ENCODE assay signal across 15 mouse cellular contexts in genomic region chr14:8257521-8258334, GRCm38 (mm10). TPM values are rescaled to one million over a fixed set of nuclear protein-coding genes. Genes with fewer than 3 reads are reported as not detected.
DNase-seq lines count a peak whose midpoint lies in the region; ATAC-seq and TF ChIP-seq lines count a peak whose summit lies in the region.
"Had no signal": no experiment of that assay in that cellular context is flagged by ENCODE, and none has a peak within 500 bp of the region (broad histone marks: within the 10 kb centered on the region; RNA-seq: fewer than 3 reads in every experiment).

No protein-coding gene starts in this region.

- DNase-seq in hindbrain, embryonic 10.5 days (ENCODE audit: low spot score), result no peak
- no peak for DNase-seq in hindbrain, embryonic 11.5 days (ENCODE audit: low spot score)
- DNase-seq in lung, embryonic 14.5 days, result no peak
- no peak for DNase-seq in lung, postnatal 25 days (ENCODE audit: low spot score)
- peak; percentile 42 to 59 for DNase-seq in kidney, postnatal 25 days
- peak; percentile 65 for DNase-seq in yolk sac, embryonic 10.5 days (ENCODE audit: low spot score)
- DNase-seq in gastrocnemius, postnatal 36 days, result no peak
- DNase-seq: gastrocnemius, postnatal 25 days; lung, adult 2 months; right cerebral cortex, postnatal 25 days; thymus, adult 2 months had no signal

- intact Hi-C loops in gastrocnemius, postnatal 36 days (cut with DNase I), result no loop called here

- 52% methylated on average over 7 of the region's 7 CpGs for WGBS in hindbrain, embryonic 10.5 days
- 50% methylated on average over 7 of the region's 7 CpGs for WGBS in hindbrain, embryonic 11.5 days
- WGBS in lung, embryonic 14.5 days, result 42% methylated on average over 7 of the region's 7 CpGs

- no peak overlapping the region for H3K4me2 ChIP-seq in hindbrain, embryonic 11.5 days (replicated peaks; ENCODE audit: low read depth, low read length)
- no peak overlapping the region for H3K4me2 ChIP-seq in lung, embryonic 14.5 days
- H3K4me2 ChIP-seq: heart, embryonic 12.5 days had no signal

- H3K36me3 ChIP-seq in hindbrain, embryonic 10.5 days, result no peaks in the 10 kb centered on the region
- no peaks in the 10 kb centered on the region for H3K36me3 ChIP-seq in hindbrain, embryonic 11.5 days (ENCODE audit: control insufficient read depth, insufficient read depth, low read length)
- no peaks in the 10 kb centered on the region for H3K36me3 ChIP-seq in lung, embryonic 14.5 days (ENCODE audit: insufficient read depth)
- H3K36me3 ChIP-seq: heart, embryonic 12.5 days had no signal

- H3K9ac ChIP-seq in hindbrain, embryonic 11.5 days (ENCODE audit: low read depth, low read length), result no peak overlapping the region
- no peak overlapping the region for H3K9ac ChIP-seq in lung, embryonic 14.5 days
- H3K9ac ChIP-seq: heart, embryonic 12.5 days had no signal

- H3K4me1 ChIP-seq in hindbrain, embryonic 10.5 days (replicated peaks), result peaks cover 8% of the 10 kb centered on the region; the same call in 1 of the 2 replicates
- H3K4me1 ChIP-seq in hindbrain, embryonic 11.5 days (replicated peaks; ENCODE audit: control insufficient read depth, insufficient read depth, low read length), result no peaks in the 10 kb centered on the region
- no peaks in the 10 kb centered on the region for H3K4me1 ChIP-seq in lung, embryonic 14.5 days (ENCODE audit: insufficient read depth)

- TF ChIP-seq CTCF in lung, embryonic 14.5 days (IDR thresholded peaks at IDR 0.05; ENCODE audit: low read depth), result no peak

- no peaks in the 10 kb centered on the region for H3K9me3 ChIP-seq in hindbrain, embryonic 10.5 days
- no peaks in the 10 kb centered on the region for H3K9me3 ChIP-seq in hindbrain, embryonic 11.5 days (ENCODE audit: control insufficient read depth, low read length)
- no peaks in the 10 kb centered on the region for H3K9me3 ChIP-seq in lung, embryonic 14.5 days (ENCODE audit: low read depth, low read length)
- H3K9me3 ChIP-seq: heart, embryonic 12.5 days had no signal

- no peak overlapping the region for H3K4me3 ChIP-seq in hindbrain, embryonic 10.5 days
- H3K4me3 ChIP-seq in hindbrain, embryonic 11.5 days (ENCODE audit: low read depth, low read length), result no peak overlapping the region
- H3K4me3 ChIP-seq in lung, embryonic 14.5 days (ENCODE audit: low read depth, low read length), result no peak overlapping the region
- H3K4me3 ChIP-seq: heart, embryonic 12.5 days had no signal

- peaks cover 4% of the 10 kb centered on the region; the same call in 1 of the 2 replicates for H3K27me3 ChIP-seq in hindbrain, embryonic 10.5 days (ENCODE audit: insufficient read depth, poor library complexity, severe bottlenecking)
- H3K27me3 ChIP-seq in hindbrain, embryonic 11.5 days (ENCODE audit: control insufficient read depth, insufficient read depth, low read length), result no peaks in the 10 kb centered on the region
- H3K27me3 ChIP-seq in lung, embryonic 14.5 days (ENCODE audit: insufficient read depth, low read length), result no peaks in the 10 kb centered on the region
- H3K27me3 ChIP-seq: Patski had no signal

- H3K27ac ChIP-seq in hindbrain, embryonic 10.5 days, result peak overlapping the region; percentile 62; the same call in 1 of the 2 replicates
- H3K27ac ChIP-seq in hindbrain, embryonic 11.5 days (ENCODE audit: low read depth, low read length), result no peak overlapping the region
- H3K27ac ChIP-seq in lung, embryonic 14.5 days (ENCODE audit: low read depth), result no peak overlapping the region

- no peak for ATAC-seq in hindbrain, embryonic 11.5 days (ENCODE audit: low FRiP score)
- ATAC-seq in lung, embryonic 14.5 days (ENCODE audit: insufficient read depth), result peak; percentile 20; the same call in 1 of the 2 replicates

RNA-seq across cellular contexts. Expression of gene Acox2, which starts 1.4 kb away (rescaled TPM):
- 0.14 TPM in 1 of 2 replicates, not detected in the other for polyA plus RNA-seq in hindbrain, embryonic 10.5 days (2016; fragmentation: Nextera tagmentation; extraction: Ambion mirVana)
- polyA plus RNA-seq in hindbrain, embryonic 11.5 days (2014; fragmentation: Nextera tagmentation; extraction: Ambion mirVana), result 0.20 and 0.29 TPM in 2 replicates
- 0.47 and 0.78 TPM in 2 replicates for polyA plus RNA-seq in lung, embryonic 14.5 days (2014; fragmentation: Nextera tagmentation; extraction: Ambion mirVana)
- total RNA-seq in gastrocnemius, postnatal 36 days (2021), result under 1 TPM in 1 of 2 experiments, not detected in 1; 0.37 TPM
- total RNA-seq: left cerebral cortex, postnatal 25 days; megakaryocyte, adult 5-6 weeks had no signal

RNA-seq across cellular contexts. Expression of gene Kctd6, which starts 43.8 kb away (rescaled TPM):
- 3.8 and 4.0 TPM in 2 replicates for polyA plus RNA-seq in hindbrain, embryonic 10.5 days (2016; fragmentation: Nextera tagmentation; extraction: Ambion mirVana)
- 8.2 and 11.2 TPM in 2 replicates for polyA plus RNA-seq in hindbrain, embryonic 11.5 days (2014; fragmentation: Nextera tagmentation; extraction: Ambion mirVana)
- 15.6 and 16.6 TPM in 2 replicates for polyA plus RNA-seq in lung, embryonic 14.5 days (2014; fragmentation: Nextera tagmentation; extraction: Ambion mirVana)
- total RNA-seq in gastrocnemius, postnatal 36 days (2021), result 1 to 10 TPM; 5.7 to 7.7 TPM

Comparison
In these comparisons a context has a peak if more than half of its experiments do, and no peak if none do; other contexts are left out.
1. DNase-seq: peak in kidney, postnatal 25 days (2 of 2) and yolk sac, embryonic 10.5 days (single experiment); none in hindbrain, embryonic 10.5 days (single experiment), hindbrain, embryonic 11.5 days (single experiment), lung, embryonic 14.5 days (single experiment), lung, postnatal 25 days (single experiment) and gastrocnemius, postnatal 36 days (0 of 2).